Mouse (Mus musculus) lung, embryonic 15.5 days (tissue): ENCODE results near the gene Gtf2f2. TPM values are rescaled to one million over a fixed set of nuclear protein-coding genes. Genes with fewer than 3 reads are reported as not detected.
"Not testable (repeated sequence)": the region's sequence is repeated elsewhere in the genome, so short reads cannot be mapped to it uniquely, and the experiment has no call there.

ENCODE experiments used
- ATAC-seq: fragments of 200-750 bp; cut with Nextera tagmentation; 2 replicates; pipeline ENCODE4 v1.8.0; 2017; ENCODE audit warnings: moderate number of reproducible peaks, borderline replicate concordance; ENCODE audit not compliant: low FRiP score, low TSS enrichment; ENCODE audit errors: extremely low read depth
- H3K27ac ChIP-seq: fragments of 300-500 bp; sonication (generic); 2 replicates; pipeline ENCODE4 v1.5.1; 2015; ENCODE audit warnings: moderate library complexity, mild to moderate bottlenecking, inconsistent platforms
- H3K27me3 ChIP-seq: fragments of 300-500 bp; sonication (generic); 2 replicates; pipeline ENCODE4 v1.6.1; 2015; ENCODE audit warnings: inconsistent platforms
- H3K36me3 ChIP-seq: fragments of 300-500 bp; sonication (generic); 2 replicates; pipeline ENCODE4 v1.6.1; 2015; ENCODE audit warnings: inconsistent platforms
- H3K4me1 ChIP-seq: fragments of 300-500 bp; sonication (generic); 2 replicates; pipeline ENCODE4 v1.6.1; 2015; ENCODE audit warnings: inconsistent platforms
- H3K4me2 ChIP-seq: fragments of 300-500 bp; sonication (generic); 2 replicates; pipeline ENCODE4 v1.6.1; 2015; ENCODE audit warnings: inconsistent platforms, mild to moderate bottlenecking, moderate library complexity
- H3K4me3 ChIP-seq: fragments of 300-500 bp; sonication (generic); 2 replicates; pipeline ENCODE4 v1.5.1; 2015; ENCODE audit warnings: mild to moderate bottlenecking, inconsistent platforms
- H3K9ac ChIP-seq: fragments of 300-500 bp; sonication (generic); 2 replicates; pipeline ENCODE4 v1.6.1; 2015; ENCODE audit warnings: inconsistent platforms
- H3K9me3 ChIP-seq: fragments of 300-500 bp; sonication (generic); 2 replicates; pipeline ENCODE4 v1.6.1; 2016; ENCODE audit warnings: inconsistent platforms
- WGBS: fragments of 180-500 bp; shearing (Covaris S2); methylation state at CpG from one replicate; pipeline ENCODE4 v1.1.7; 2015; 5-methylcytosine and 5-hydroxymethylcytosine counted together
- polyA plus RNA-seq: library from polyadenylated mRNA; unstranded; fragments of >200 nt; fragmentation: Nextera tagmentation; extraction: Ambion mirVana; gene quantifications from 2 replicates; pipeline ENCODE4 v1.2.1, GENCODE M21; 2015

Gtf2f2 gene
- polyA plus RNA-seq, 1 experiment from 2014 or later: 30.8 TPM

DNA sequence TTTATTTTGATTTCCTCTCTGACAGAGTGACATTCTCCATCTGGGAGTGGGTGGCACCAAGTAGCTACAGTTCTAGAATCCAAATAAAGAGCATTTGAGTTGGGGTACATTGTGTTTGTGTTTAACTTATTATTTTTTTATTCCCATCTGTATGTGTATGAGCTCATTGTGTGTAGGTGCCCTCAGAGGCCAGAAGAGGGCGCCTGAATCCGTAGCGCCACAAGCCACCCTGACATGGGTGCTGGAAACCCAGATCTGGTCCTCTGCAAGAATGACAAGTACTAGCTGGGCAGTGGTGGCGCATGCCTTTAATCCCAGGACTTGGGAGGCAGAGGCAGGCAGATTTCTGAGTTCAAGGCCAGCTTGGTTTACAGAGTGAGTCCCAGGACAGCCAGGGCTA is 138.9 kb downstream of the Gtf2f2 start:
- H3K4me3 ChIP-seq: no peak overlapping the region
- H3K9me3 ChIP-seq: no peaks in the 10 kb centered on the region
- peaks cover 14% of the 10 kb centered on the region for H3K4me1 ChIP-seq
- no peak overlapping the region for H3K9ac ChIP-seq
- H3K4me2 ChIP-seq: no peak overlapping the region
- no peak overlapping the region for H3K27ac ChIP-seq
- no peak for ATAC-seq
- H3K36me3 ChIP-seq: no peaks in the 10 kb centered on the region
- 84% methylated on average over 4 of the region's 4 CpGs for WGBS
- no peaks in the 10 kb centered on the region for H3K27me3 ChIP-seq

DNA sequence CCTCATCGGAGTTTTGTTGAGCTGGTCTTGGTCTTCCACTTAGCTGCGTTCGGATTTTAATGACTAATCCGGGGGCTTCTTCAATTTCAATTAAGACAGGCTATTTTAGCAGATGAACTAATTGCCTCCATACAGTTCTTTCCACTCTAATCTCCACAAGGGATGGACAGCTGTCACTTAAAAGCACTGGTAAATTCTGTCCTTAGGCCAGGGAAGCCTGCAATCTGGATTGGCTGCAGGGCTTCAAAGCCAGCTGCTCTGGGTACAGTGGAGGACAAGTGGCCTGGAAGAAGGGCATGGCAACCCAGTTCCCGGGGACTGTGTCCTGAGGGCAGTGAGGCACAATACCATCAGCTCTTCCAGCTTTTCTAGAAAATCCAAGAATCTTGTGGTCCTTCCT is 139.6 kb downstream of the Gtf2f2 start:
- no peak for ATAC-seq
- H3K9me3 ChIP-seq: no peaks in the 10 kb centered on the region
- no peak overlapping the region for H3K9ac ChIP-seq
- no peak overlapping the region for H3K4me2 ChIP-seq
- H3K36me3 ChIP-seq: no peaks in the 10 kb centered on the region
- H3K27ac ChIP-seq: no peak overlapping the region
- H3K4me3 ChIP-seq: no peak overlapping the region
- H3K27me3 ChIP-seq: no peaks in the 10 kb centered on the region
- WGBS: 16% methylated on average over 4 of the region's 5 CpGs
- peaks cover 7% of the 10 kb centered on the region for H3K4me1 ChIP-seq

DNA sequence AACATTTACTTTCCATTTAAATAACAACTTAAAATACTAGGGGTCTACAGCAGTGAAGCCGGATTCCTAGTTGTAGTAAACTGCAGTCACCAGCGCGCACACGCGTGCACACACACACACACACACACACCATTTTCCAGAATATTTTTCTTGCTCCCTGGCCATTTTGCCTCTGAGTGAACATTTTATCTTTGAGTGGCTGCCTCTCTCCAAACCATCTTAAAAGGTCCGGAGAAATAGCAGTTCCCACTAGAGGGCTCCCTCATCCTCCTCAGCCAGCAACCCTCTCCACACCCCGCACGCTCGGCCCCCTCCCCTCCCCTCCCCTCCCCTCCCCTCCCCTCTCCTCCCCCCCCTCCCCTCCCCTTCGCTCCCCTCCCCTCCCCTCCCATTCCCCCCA is 140.0 kb downstream of the Gtf2f2 start:
- no peak for ATAC-seq
- peaks cover 6% of the 10 kb centered on the region; the same call in 1 of the 2 replicates for H3K4me1 ChIP-seq
- H3K27ac ChIP-seq: no peak overlapping the region
- H3K9me3 ChIP-seq: no peaks in the 10 kb centered on the region
- no peak overlapping the region for H3K4me3 ChIP-seq
- no peak overlapping the region for H3K9ac ChIP-seq
- 17% methylated on average over 9 of the region's 10 CpGs for WGBS
- H3K4me2 ChIP-seq: peak overlapping the region; percentile 38
- H3K36me3 ChIP-seq: no peaks in the 10 kb centered on the region
- H3K27me3 ChIP-seq: no peaks in the 10 kb centered on the region

DNA sequence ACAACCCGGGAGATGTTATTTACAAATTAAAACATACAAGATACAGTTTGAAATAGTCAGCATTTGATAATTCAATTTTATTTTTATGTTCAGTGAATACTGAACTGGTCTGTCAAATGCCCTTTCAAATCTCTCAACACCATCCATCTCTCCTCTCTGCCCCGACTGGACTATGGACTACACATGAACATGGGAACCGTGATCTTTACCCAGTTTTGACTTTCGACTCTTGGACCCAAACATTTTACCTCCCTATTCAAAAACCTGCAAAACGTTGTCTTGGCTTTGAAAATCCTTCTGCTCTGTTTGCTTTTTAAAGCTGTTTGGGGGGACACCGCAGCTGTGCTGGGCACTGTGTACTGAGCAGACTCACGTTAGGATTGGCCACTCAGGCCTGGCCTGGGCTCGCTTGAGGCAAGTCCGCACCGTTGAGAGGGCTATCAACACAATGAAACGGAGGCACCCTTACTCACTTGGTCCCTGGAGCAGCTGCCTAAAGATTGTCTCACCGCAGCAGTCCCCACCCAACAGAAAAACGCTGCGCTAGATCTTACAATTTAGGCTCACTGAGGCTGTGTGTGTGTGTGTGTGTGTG is 140.8 kb downstream of the Gtf2f2 start:
- no peak overlapping the region for H3K4me3 ChIP-seq
- H3K4me2 ChIP-seq: no peak overlapping the region
- no peaks in the 10 kb centered on the region for H3K36me3 ChIP-seq
- no peaks in the 10 kb centered on the region for H3K9me3 ChIP-seq
- no peaks in the 10 kb centered on the region for H3K27me3 ChIP-seq
- 71% methylated on average over 14 of the region's 14 CpGs for WGBS
- peaks cover 6% of the 10 kb centered on the region; the same call in 1 of the 2 replicates for H3K4me1 ChIP-seq
- no peak for ATAC-seq
- no peak overlapping the region for H3K27ac ChIP-seq
- no peak overlapping the region for H3K9ac ChIP-seq

DNA sequence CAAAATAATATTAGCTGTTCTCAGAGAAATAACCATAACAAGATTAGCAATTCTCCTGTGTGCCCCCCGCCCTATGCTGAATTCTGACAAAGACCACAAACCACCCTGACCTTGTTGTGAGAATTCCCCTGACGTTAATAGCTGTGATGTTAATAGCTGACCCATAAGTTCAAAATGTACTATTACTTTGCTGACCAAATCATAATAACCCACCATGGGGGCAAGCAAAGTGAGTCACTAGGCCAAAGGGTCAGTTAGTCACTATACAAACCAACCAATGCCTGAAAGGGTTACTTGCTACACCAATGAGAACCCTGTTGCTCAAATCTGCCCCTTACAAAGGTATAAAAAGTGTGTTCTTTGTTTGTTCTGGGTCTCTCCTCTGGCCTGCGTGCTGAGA is 142.6 kb downstream of the Gtf2f2 start:
- not testable (repeated sequence) for H3K4me2 ChIP-seq, H3K9me3 ChIP-seq, H3K36me3 ChIP-seq, H3K27me3 ChIP-seq, ATAC-seq, H3K4me3 ChIP-seq, H3K27ac ChIP-seq, H3K9ac ChIP-seq
- 77% methylated on average over 3 of the region's 3 CpGs for WGBS
- peaks cover 19% of the 10 kb centered on the region for H3K4me1 ChIP-seq

DNA sequence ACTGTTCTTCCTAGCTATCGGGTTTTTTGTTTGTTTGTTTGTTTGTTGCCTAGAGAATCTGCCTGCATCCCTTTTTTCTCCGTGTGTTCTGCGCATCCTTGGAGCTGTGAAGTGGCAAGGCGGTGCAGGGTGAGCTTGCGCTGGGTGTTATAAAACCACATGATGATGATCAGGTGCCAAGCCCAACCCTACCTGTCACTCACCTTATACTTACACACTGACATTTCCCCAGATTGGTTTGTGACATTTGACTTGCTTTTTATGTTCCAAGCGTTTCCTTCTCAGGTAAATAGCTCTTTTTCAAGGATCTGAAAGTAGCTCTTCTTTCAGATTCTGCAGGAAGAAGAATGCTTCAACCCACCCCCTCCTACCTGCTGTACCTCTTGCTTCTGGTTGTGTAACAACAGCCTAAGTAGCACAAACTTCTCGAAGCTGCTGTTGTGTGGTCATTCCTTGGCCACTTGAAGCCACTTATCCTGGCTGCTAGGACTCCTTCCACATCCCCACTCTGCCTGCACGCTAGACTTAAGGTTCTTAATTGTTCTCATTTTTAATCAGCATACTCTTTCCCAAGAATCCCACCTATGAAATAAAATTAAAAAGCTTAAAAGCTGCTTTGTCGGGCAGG is 143.8 kb downstream of the Gtf2f2 start:
- H3K9me3 ChIP-seq: no peaks in the 10 kb centered on the region
- H3K4me1 ChIP-seq: peaks cover 21% of the 10 kb centered on the region
- H3K36me3 ChIP-seq: no peaks in the 10 kb centered on the region
- no peak overlapping the region for H3K27ac ChIP-seq
- 67% methylated on average over 9 of the region's 9 CpGs for WGBS
- no peak overlapping the region for H3K4me2 ChIP-seq
- no peak overlapping the region for H3K9ac ChIP-seq
- H3K4me3 ChIP-seq: no peak overlapping the region
- H3K27me3 ChIP-seq: no peaks in the 10 kb centered on the region
- no peak for ATAC-seq

DNA sequence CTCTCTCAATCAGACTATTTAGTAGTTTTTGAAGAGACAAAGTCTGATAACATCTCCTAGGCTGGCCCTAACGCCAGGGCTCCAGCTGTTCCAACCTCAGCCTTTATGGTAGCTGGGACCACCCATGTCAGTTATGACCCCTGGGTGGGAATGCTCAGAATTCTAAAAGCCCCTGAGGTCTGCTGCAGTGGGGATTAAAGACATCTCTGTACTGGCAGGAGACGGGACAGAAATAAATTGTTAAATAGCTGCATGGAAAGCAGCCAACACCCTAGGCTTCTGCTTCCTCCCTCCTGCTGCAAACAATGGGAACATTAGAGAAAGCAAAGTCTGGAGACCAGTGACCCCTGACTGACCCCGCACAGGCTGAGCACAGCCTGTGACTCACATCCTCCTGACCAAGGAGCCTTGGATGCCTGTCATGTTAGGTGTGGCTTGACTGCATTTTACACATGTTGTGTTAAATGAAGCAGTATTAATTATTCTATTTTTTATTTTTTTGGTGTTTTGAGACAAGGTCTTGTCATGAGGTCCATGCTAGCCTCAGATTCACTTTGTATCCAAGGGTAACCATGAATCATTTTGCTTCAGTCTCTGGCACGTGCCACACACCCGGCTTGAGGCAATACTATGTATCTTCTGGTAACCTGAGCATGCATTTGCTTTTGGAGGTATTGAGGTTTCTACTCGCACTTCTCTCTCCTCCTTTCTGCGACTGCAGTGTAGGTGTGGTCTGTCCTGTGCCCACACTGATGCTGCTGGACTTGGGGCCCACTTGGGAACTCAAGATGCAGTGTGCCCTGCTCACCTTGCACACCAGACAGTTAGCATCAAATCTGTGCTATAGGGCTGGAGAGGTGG is 146.9 kb downstream of the Gtf2f2 start:
- H3K4me1 ChIP-seq: peaks cover 15% of the 10 kb centered on the region
- H3K4me3 ChIP-seq: no peak overlapping the region
- no peak overlapping the region; the same call in 1 of the 2 replicates for H3K9ac ChIP-seq
- 6% methylated on average over 7 of the region's 7 CpGs for WGBS
- H3K4me2 ChIP-seq: no peak overlapping the region; the same call in 1 of the 2 replicates
- no peaks in the 10 kb centered on the region for H3K36me3 ChIP-seq
- no peaks in the 10 kb centered on the region for H3K27me3 ChIP-seq
- peak overlapping the region; percentile 83 for H3K27ac ChIP-seq
- ATAC-seq: peak; percentile 91
- H3K9me3 ChIP-seq: no peaks in the 10 kb centered on the region

DNA sequence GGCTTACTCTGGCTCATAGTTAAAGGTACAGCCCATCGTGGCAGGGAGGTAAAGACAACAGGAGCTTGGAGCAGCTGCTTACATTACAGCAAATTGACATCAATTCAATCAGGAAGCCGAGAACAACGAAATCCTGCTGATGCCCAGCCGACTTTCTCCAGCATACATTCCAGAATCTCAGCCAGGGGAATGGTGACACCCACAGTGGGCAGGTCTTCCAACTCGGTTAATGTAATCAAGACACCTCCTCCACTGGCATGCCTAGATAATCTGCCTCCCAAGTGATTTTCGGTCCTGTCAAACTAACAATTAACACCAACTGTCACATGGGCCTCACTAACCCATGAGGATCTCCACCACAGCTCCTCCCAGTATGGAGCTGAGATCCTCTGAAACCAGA is 148.0 kb downstream of the Gtf2f2 start:
- H3K9me3 ChIP-seq: no peaks in the 10 kb centered on the region
- no peak for ATAC-seq
- no peaks in the 10 kb centered on the region for H3K27me3 ChIP-seq
- no peak overlapping the region for H3K9ac ChIP-seq
- H3K36me3 ChIP-seq: no peaks in the 10 kb centered on the region
- H3K4me3 ChIP-seq: no peak overlapping the region
- H3K4me2 ChIP-seq: no peak overlapping the region
- H3K4me1 ChIP-seq: peaks cover 15% of the 10 kb centered on the region
- 82% methylated on average over 6 of the region's 6 CpGs for WGBS
- H3K27ac ChIP-seq: peak overlapping the region; percentile 83

DNA sequence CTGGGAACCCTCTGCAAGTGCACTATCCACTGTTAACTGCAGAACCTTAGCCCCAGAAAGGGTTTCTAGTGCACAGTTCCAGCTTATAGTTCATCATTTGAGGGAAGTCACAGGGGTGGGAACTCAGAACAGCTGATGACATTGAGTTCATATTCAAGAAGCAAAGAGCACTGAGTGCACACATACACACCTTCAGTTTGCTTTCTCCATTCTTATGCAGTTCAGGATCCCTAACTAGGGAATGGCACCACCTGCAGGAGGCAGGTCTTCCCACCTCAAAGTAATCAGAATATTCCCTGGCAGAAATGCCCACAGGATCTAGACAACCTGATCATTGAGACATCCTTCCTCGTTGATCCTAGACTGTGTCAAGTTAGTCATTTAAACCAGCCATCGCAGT is 151.0 kb downstream of the Gtf2f2 start:
- no peak overlapping the region for H3K4me2 ChIP-seq
- no peaks in the 10 kb centered on the region for H3K27me3 ChIP-seq
- H3K4me1 ChIP-seq: peaks cover 15% of the 10 kb centered on the region
- H3K36me3 ChIP-seq: no peaks in the 10 kb centered on the region
- 75% methylated on average over 2 of the region's 2 CpGs for WGBS
- ATAC-seq: no peak
- H3K4me3 ChIP-seq: no peak overlapping the region
- no peak overlapping the region for H3K27ac ChIP-seq
- H3K9ac ChIP-seq: no peak overlapping the region
- no peaks in the 10 kb centered on the region for H3K9me3 ChIP-seq

DNA sequence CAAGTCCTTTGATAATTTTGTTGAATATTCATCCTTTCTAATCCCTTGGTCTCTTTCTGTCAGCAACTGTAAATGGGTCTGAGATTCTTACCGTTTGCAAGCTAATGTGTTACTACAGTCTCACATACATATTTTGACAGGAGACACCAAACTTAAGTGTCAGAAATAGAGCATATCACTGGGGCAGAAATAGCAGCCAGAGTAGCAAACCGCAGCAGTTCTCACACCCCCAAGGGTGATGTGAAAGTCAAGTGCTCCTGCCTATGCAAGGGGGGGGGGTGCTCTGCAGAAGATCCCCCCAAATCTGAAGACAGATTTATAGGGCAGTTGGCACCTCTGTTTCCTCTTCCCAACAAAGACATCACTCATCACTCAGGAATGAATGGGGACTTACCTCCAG is 152.5 kb downstream of the Gtf2f2 start:
- 28% methylated on average over 2 of the region's 2 CpGs for WGBS
- H3K4me3 ChIP-seq: no peak overlapping the region
- no peaks in the 10 kb centered on the region for H3K27me3 ChIP-seq
- no peak overlapping the region for H3K27ac ChIP-seq
- H3K4me1 ChIP-seq: 0 out of 2 replicates have a peak, but pooled peaks cover 4% of the 10 kb centered on the region
- no peaks in the 10 kb centered on the region for H3K36me3 ChIP-seq
- no peak for ATAC-seq
- no peaks in the 10 kb centered on the region for H3K9me3 ChIP-seq
- no peak overlapping the region for H3K4me2 ChIP-seq
- H3K9ac ChIP-seq: no peak overlapping the region

DNA sequence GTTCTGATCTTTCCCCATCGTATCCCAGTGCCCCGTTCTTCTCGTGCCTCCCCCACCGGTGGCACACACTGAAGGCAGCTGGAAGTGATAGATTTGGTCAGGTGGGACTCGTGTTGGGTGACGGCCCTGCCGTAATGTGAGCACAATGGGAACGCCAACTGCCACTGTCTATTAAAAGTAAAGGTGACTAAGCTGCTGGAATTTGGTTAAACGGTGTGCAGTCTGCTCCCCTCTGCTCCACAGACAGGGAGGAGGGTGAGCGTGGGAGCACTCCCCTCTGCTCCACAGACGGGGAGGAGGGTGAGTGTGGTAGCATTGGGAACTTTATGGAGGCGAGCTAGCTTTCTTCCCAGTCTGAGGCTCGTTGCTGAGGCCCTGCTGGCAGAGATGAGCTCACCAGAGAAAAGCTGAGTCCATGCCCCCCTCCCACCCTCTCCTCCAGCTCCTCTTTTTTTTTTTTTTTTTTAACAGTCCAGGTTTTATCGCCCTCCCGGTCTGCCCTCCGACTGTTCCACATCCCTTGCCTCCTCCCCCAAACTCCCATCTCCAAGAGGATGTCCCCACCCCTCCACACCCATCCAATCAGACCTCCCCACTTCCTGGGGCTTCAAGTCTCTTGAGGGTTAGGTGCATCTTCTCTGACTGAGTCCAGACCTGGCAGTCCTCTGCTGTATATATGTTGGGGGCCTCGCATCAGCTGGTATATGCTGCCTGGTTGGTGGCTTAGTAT is 155.2 kb downstream of the Gtf2f2 start:
- no peak for ATAC-seq

More for the DNA sequence above, 155.2 kb downstream of the Gtf2f2 start:
- 54% methylated on average over 17 of the region's 17 CpGs for WGBS
- Histone ChIP-seq H3K4me1 (no peaks in the 10 kb centered on the region), H3K9ac (no peak overlapping the region), H3K36me3 (peaks cover 10% of the 10 kb centered on the region), H3K4me3 (no peak overlapping the region), H3K27me3 (no peaks in the 10 kb centered on the region), H3K4me2 (no peak overlapping the region), H3K27ac (no peak overlapping the region), H3K9me3 (no peaks in the 10 kb centered on the region)
